Mouse (Mus musculus): ENCODE measurements at regions not wholly inside any gene's neighbourhood (a gene's known extent, or its start where the extent isn't known, plus 50 kb on each side); places are given as distances from the start of the nearest gene placed in this dataset.

DNA sequence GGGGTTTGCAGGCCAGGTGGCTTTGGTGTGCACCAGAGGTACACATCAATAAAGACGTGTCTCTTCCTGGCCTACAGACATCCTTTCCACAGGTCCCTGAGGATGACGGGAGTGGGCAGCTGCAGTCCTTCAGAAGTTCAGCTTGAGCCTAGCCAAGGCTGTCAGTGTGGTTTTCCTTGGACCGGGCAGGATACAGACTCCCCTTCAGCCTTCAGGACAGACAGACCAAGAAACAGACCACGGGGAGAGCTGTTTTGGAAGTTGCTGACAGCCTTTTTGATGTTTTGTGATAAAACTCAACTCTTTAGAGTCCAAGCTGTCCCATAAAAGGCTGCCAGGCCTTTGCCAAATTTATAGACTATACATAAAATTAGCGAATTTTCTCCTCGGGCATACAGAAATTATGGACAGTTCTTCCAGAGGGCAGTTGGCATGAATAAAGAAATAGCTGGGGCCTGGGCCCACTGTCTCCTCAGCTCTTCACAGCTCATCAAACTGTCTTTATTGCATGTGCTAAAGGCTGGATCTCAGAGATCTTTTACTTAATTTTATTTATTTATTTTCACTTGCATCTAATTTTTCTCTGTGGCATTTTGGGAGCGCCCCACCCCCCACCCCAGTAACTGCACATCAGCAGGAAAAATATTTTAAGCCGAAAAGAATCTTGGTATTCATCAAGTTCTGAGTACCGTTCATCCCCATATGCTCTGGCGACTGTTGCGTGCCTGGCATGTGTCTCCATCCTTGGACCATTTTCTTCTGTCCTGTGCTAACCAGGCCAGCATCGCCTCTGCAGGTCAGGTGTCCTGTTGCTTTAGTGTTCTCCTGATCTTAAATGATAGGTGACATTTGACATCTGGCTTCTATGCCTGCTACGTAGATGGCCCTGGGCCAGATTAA lies 216.2 kb downstream of the Agtpbp1 start:
- Histone ChIP-seq H3K27ac (ENCODE audit: control insufficient read depth, insufficient read depth, low read length) (no peak overlapping the region), H3K4me1 (replicated peaks; ENCODE audit: control insufficient read depth, insufficient read depth, low read length) (no peaks in the 10 kb centered on the region), H3K4me3 (ENCODE audit: control insufficient read depth, insufficient read depth, low read length) (no peak overlapping the region), H3K36me3 (ENCODE audit: control insufficient read depth, insufficient read depth, low read length) (no peaks in the 10 kb centered on the region), H3K27me3 (ENCODE audit: control insufficient read depth, insufficient read depth, low read length) (no peaks in the 10 kb centered on the region)
- DNase-seq, result no peak
- no peak for TF ChIP-seq CTCF (IDR thresholded peaks at IDR 0.05; ENCODE audit: borderline replicate concordance, control insufficient read depth, extremely low read depth, insufficient read depth, low read length, poor library complexity)
- TF ChIP-seq POLR2A (IDR thresholded peaks at IDR 0.05; ENCODE audit: control insufficient read depth, extremely low read depth, insufficient read depth, low read length, poor library complexity), result no peak
- whole genome bisulfite sequencing, result 86% methylated on average over 13 of the region's 13 CpGs

DNA sequence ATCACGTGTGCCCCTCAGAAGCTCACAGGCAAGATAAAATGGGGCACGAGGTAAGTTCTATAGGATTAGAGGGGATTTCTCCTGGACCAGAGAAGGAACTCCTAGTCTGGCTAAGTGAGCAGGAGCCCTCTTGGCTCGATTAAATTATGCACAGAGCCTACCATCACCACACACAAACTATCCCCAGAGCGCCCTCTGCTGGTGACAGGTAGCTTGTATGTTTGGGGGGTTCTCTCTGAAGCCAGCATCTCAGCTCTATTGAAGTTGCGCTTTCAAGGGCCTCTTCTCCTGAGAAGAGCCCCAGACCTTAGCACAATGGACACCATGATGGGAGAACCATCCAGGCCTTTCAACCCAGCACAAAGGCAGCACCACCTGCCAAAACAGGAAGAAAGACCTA lies 219.6 kb downstream of the Agtpbp1 start:
- H3K36me3 ChIP-seq (ENCODE audit: control insufficient read depth, insufficient read depth, low read length), result no peaks in the 10 kb centered on the region
- no peak overlapping the region for H3K4me3 ChIP-seq (ENCODE audit: control insufficient read depth, insufficient read depth, low read length)
- no peaks in the 10 kb centered on the region for H3K27me3 ChIP-seq (ENCODE audit: control insufficient read depth, insufficient read depth, low read length)
- H3K27ac ChIP-seq (ENCODE audit: control insufficient read depth, insufficient read depth, low read length), result no peak overlapping the region
- TF ChIP-seq CTCF (IDR thresholded peaks at IDR 0.05; ENCODE audit: borderline replicate concordance, control insufficient read depth, extremely low read depth, insufficient read depth, low read length, poor library complexity), result no peak
- no peak for TF ChIP-seq POLR2A (IDR thresholded peaks at IDR 0.05; ENCODE audit: control insufficient read depth, extremely low read depth, insufficient read depth, low read length, poor library complexity)
- peak; percentile 46 for DNase-seq
- WGBS, result 44% methylated on average over 5 of the region's 5 CpGs
- H3K4me1 ChIP-seq (replicated peaks; ENCODE audit: control insufficient read depth, insufficient read depth, low read length), result no peaks in the 10 kb centered on the region

DNA sequence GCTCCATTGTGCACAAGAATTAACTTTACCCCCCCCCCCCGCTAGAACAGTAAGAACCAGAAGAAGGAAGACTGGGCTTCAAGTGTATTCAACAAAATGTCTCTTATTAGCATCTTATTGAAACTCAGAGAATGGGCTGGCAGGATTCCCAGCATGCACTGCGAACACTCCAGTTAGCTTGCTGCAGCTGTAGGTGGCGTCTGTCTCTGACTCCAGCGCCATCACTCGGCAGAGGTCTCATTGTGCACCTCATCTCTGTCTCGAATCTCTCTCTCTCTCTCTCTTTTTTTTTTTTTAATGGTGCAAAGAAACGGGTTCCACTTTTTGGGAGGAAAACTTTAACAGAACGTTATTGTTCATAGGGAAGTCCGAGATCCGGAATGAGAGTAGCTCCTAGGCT lies 221.6 kb downstream of the Agtpbp1 start:
- Histone ChIP-seq H3K4me1 (replicated peaks; ENCODE audit: control insufficient read depth, insufficient read depth, low read length) (no peaks in the 10 kb centered on the region), H3K27ac (ENCODE audit: control insufficient read depth, insufficient read depth, low read length) (no peak overlapping the region), H3K36me3 (ENCODE audit: control insufficient read depth, insufficient read depth, low read length) (no peaks in the 10 kb centered on the region), H3K27me3 (ENCODE audit: control insufficient read depth, insufficient read depth, low read length) (no peaks in the 10 kb centered on the region), H3K4me3 (ENCODE audit: control insufficient read depth, insufficient read depth, low read length) (no peak overlapping the region)
- TF ChIP-seq POLR2A (IDR thresholded peaks at IDR 0.05; ENCODE audit: control insufficient read depth, extremely low read depth, insufficient read depth, low read length, poor library complexity) (no peak), CTCF (IDR thresholded peaks at IDR 0.05; ENCODE audit: borderline replicate concordance, control insufficient read depth, extremely low read depth, insufficient read depth, low read length, poor library complexity) (no peak)
- DNase-seq, result no peak
- WGBS, result 84% methylated on average over 10 of the region's 10 CpGs

DNA sequence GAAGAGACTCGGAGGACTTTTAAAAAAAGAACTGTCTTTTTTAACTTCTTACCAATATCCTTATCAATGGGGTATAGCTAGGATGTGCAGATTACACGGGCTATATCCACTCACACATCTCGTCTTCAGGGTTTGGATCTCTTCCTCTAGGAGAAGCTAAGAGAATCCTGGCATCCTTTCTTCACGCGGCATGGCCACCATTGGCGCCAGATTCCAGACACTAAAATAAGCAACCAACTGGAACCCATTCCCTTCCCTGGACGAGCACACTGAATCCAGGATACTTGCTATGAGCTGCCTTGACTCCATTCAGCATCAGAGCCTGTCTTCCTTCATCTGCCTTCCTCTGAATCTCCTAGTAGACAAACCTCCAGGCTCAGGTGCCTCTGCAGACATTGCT lies 223.7 kb downstream of the Agtpbp1 start:
- Histone ChIP-seq H3K27me3 (ENCODE audit: control insufficient read depth, insufficient read depth, low read length) (no peaks in the 10 kb centered on the region), H3K36me3 (ENCODE audit: control insufficient read depth, insufficient read depth, low read length) (no peaks in the 10 kb centered on the region), H3K4me1 (replicated peaks; ENCODE audit: control insufficient read depth, insufficient read depth, low read length) (no peaks in the 10 kb centered on the region), H3K4me3 (ENCODE audit: control insufficient read depth, insufficient read depth, low read length) (no peak overlapping the region), H3K27ac (ENCODE audit: control insufficient read depth, insufficient read depth, low read length) (no peak overlapping the region)
- WGBS, result 94% methylated on average over 7 of the region's 7 CpGs
- TF ChIP-seq CTCF (IDR thresholded peaks at IDR 0.05; ENCODE audit: borderline replicate concordance, control insufficient read depth, extremely low read depth, insufficient read depth, low read length, poor library complexity) (no peak), POLR2A (IDR thresholded peaks at IDR 0.05; ENCODE audit: control insufficient read depth, extremely low read depth, insufficient read depth, low read length, poor library complexity) (no peak)
- no peak for DNase-seq

DNA sequence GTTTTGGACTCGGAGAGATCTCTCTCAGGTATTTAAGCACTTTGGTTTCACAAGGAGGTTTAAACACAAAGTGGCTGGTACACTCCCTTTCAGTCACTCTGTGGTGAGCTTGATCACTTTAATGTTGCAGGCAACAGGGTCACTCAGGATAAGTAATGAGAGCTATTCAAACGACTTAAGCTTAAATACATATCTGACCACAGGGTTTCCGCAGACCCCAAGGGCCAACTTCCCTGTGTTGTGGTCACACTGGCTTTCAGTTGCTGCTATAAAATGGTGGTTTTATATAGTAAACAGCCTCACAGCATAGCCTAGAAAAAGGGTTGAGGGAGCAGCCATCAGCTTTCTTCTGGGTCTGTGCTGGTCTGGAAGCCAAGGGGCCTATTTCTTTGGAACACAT lies 225.0 kb downstream of the Agtpbp1 start:
- 25% methylated on average over 3 of the region's 3 CpGs for WGBS
- TF ChIP-seq POLR2A (IDR thresholded peaks at IDR 0.05; ENCODE audit: control insufficient read depth, extremely low read depth, insufficient read depth, low read length, poor library complexity) (no peak), CTCF (IDR thresholded peaks at IDR 0.05; ENCODE audit: borderline replicate concordance, control insufficient read depth, extremely low read depth, insufficient read depth, low read length, poor library complexity) (no peak)
- Histone ChIP-seq H3K4me1 (replicated peaks; ENCODE audit: control insufficient read depth, insufficient read depth, low read length) (no peaks in the 10 kb centered on the region), H3K27me3 (ENCODE audit: control insufficient read depth, insufficient read depth, low read length) (no peaks in the 10 kb centered on the region), H3K4me3 (ENCODE audit: control insufficient read depth, insufficient read depth, low read length) (no peak overlapping the region), H3K27ac (ENCODE audit: control insufficient read depth, insufficient read depth, low read length) (no peak overlapping the region), H3K36me3 (ENCODE audit: control insufficient read depth, insufficient read depth, low read length) (no peaks in the 10 kb centered on the region)
- no peak for DNase-seq

DNA sequence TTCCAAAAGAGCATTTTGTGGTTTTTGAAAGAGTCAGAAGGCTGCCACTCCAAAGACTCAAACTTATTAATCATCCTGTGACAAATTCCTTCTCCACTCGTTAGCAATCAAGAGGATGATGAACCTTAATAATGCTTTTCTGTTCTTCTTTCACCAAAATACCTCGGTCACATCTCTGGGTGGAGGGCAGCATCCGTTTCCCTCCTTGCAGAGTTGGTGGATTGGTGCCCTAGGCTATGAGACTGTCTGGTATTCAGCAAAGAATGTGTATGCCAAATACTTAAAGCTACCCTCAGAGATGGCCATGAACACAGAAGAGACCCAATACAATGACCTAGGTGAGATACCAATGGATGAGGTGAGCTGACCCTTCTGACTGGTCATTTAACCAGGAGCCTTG lies 226.6 kb downstream of the Agtpbp1 start:
- H3K4me3 ChIP-seq (ENCODE audit: control insufficient read depth, insufficient read depth, low read length), result no peak overlapping the region
- H3K27ac ChIP-seq (ENCODE audit: control insufficient read depth, insufficient read depth, low read length), result no peak overlapping the region
- WGBS, result 71% methylated on average over 3 of the region's 3 CpGs
- no peaks in the 10 kb centered on the region for H3K27me3 ChIP-seq (ENCODE audit: control insufficient read depth, insufficient read depth, low read length)
- no peak for DNase-seq
- no peaks in the 10 kb centered on the region for H3K36me3 ChIP-seq (ENCODE audit: control insufficient read depth, insufficient read depth, low read length)
- no peak for TF ChIP-seq CTCF (IDR thresholded peaks at IDR 0.05; ENCODE audit: borderline replicate concordance, control insufficient read depth, extremely low read depth, insufficient read depth, low read length, poor library complexity)
- no peak for TF ChIP-seq POLR2A (IDR thresholded peaks at IDR 0.05; ENCODE audit: control insufficient read depth, extremely low read depth, insufficient read depth, low read length, poor library complexity)
- no peaks in the 10 kb centered on the region for H3K4me1 ChIP-seq (replicated peaks; ENCODE audit: control insufficient read depth, insufficient read depth, low read length)

Measured in thymus, adult 2 months (tissue).